Mouse (Mus musculus): Measurements from ENCODE around the gene Dpep3.
A peak's percentile ranks its signal among the peaks of the same experiment; 100 is the strongest.

The Dpep3 gene

DNA sequence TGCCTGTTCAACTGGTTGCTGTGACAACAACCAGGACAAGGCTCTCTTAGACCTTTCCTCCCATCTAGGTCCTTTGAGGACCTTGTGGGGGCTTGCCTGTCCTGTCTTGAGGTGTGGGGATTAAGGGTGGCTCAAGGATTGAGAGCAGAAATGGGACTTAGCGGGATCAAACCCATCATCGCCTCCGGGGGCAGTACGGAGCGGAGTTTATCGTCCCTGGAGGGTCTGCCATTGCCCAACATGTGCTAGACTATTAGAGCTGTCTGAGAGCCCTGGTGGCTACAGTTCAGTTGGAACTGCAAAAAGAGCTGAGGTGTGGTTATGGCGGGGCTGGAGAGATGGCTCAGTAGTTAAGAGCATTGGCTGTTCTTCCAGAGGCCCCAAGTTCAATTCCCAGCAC is 3.9 kb downstream of the Dpep3 start:
- no peak for DNase-seq

DNA sequence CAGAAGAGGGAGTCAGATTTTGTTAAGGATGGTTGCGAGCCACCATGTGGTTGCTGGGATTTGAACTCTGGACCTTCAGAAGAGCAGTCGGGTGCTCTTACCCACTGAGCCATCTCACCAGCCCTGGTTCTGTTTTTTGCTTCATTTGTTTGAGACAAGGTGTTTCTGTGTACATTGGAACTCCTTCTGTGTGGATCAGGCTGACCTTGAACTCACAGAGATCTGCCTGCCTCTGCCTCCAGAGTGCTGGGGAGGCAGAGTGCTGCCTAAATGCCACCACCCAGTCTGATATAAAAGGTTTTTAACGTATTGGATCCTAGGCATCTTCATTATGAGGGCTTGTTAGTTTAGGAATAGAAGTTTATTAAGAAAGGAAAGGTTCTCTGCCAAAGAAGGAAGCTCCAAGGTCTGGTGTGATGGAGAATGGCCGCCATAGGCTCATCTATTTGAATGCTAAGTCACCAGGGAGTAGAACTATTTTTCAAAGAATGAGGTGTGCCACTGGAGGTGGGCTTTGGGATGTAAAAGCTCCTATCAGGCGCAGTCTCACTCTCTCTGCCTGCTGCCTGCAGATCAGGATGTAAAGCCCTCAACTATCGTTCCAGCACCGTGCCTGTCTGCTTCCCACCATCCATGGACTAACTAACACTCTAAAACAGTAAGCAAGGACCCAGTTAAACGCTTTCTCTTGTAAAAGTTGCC is 8.1 kb downstream of the Dpep3 start:
- DNase-seq = no peak

- DNase-seq = no peak
These were observed 9.9 kb downstream of the Dpep3 start for GRCm38 (mm10) chr8:105969367-105969766.

GRCm38 (mm10) chr8:105966692-105967311 is 12.4 kb downstream of the Dpep3 start:
- DNase-seq = no peak

- peak in 1 of 2 experiments; percentile 56 for DNase-seq
These were observed 13.3 kb downstream of the Dpep3 start, which contains the start of gene Slc12a4 for GRCm38 (mm10) chr8:105965905-105966341. TSS of gene Slc12a4 (minus strand) at chr8:105966097.

GRCm38 (mm10) chr8:105965266-105965904 is 13.8 kb downstream of the Dpep3 start:
- DNase-seq = peak in 1 of 2 experiments; percentile 32

DNA sequence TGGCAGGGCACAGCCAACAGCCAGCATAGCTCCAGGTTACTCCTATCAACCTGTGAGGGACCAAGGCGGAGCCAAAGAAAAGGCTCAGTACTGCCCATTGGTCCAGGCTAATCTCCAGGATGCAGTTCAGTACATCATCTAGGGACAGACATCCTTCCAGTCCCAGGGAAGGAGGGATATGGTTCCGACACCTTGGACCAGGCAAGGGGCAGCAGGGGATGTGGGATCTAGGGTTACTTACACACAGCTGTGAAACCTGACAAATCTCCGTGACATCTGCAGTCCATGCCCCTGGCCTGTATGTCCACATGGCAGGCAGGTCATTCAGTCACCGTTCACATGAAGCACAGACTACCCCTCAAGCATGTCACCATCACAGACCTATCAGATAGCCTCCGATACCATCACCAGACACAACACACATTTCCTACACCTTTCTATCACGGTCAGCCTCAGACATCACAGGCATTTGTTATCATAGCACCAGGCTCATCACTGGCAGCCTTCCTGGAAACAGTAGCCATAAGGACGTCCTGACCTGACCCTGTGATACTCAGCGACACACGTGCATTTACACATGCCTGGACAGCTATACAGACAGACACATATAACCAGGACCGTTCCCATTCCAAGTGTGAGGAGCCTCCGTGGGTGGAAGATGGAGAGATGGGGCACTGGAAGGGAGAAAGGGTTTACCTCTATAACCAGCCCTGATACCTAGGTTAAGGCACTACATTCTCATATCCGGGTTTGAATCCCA is 14.5 kb downstream of the Dpep3 start:
- no peak for DNase-seq

GRCm38 (mm10) chr8:105961536-105961935 is 17.7 kb downstream of the Dpep3 start:
- no peak for DNase-seq

DNA sequence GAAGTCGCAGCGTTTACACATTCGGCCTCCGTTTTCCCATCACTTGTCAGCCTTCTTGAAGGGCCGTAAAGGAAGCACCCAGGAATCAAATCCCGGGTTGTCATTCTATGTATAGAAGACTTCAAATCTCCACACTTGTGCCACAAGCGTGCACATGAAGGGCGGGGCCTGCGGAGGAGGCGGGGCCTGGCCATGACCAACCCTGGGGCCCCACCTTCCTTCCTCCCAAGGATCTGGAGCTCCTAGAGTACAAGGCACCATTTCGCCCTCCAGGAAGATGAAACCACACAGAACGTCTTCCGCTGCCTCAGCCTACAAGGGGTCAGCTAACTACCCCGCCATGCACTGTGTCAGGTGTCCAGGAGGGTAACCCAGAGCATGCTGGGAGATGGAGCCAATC is 18.1 kb downstream of the Dpep3 start:
- DNase-seq = no peak

GRCm38 (mm10) chr8:105959350-105959749 is 19.9 kb downstream of the Dpep3 start:
- DNase-seq = peak; percentile 90 to 94

DNA sequence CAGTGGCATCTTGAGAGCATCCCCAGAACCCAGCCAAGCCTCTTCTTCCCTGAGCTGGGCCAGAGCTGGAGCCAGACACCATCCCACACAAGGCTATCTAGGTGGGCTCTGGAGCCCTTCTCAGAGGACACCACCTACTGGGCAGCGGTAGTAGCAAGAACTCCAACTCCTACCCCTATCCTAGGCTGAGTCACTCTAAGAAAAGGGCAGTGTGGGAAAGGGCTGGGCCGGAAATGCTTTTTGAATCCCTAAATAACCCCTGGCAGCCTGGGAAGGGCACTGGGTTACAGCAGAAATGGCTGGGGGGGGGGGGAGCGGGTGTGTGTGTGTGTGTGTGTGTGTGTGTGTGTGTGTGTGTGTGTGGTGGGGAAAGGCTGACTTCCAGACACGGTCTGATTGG is 21.4 kb downstream of the Dpep3 start:
- DNase-seq = no peak

DNA sequence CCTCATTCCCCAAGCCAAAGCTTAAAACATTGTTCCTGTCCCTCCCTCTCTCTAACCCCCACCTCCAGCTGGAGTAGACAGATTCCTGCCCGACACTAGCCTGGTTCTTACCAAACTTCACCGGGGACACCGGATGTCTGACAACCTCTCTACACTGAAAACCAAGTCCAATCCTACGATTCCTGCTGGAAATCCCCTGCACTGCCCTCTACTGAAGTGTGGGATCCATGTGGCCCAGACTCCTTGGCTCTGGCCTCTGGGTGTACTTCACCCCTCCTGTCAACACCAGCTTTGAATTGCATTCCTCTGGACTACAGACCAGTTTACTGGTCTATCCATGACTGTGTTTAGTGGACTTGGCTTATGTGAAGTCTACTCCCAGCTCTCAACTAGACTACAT is 22.7 kb downstream of the Dpep3 start:
- no peak for DNase-seq

DNA sequence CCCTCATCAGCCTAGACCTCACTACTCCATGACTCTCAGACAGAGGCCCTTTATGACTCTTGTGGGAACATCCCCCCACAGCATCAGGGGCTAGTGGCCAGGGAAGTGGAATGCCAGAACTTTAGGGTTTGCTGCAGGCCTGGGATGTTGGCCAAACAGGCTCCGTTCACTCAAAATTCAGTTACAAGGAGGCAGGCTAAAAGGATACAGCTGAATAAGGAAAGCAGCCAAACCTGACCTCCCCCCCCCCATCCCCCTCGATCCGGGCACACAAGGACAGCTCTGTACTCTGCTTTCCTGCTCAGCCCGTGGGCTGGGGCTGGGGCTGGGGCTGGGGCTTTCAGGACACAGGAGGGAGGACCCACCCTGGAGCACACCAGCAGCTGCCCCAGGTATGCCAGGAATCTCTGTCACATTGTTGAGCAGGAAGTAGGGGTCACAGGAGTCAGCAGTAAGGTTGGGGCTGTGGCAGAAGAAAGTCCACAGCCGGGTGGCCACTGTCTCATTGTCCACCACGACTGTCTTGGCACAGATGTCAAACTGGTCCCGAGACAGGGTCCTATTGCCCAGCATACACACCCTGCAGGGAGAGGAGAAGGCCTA is 28.1 kb downstream of the Dpep3 start:
- DNase-seq = no peak

DNA sequence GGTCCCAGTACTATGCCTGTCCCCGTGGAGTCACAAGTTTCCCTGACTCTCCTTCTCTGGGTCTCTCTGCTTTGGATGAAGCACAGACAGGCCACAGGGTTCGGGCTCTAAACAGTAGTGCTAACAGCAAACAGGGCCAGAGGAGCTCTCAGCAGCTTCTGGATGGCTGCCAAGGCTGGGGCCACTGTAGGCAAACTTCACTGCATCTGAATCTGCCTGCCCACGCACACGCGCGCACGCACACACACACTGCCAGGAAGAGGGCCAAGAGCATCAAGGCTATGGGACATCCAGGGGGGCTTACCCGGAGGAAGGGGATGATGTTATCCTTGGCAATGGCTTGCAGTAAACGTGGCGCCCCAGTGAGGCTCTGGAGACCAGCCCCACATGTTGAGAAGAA is 29.9 kb downstream of the Dpep3 start:
- DNase-seq = peak; percentile 48 to 71

GRCm38 (mm10) chr8:105943321-105943739 is 35.9 kb downstream of the Dpep3 start, which contains the start of gene Lcat:
TSS of gene Lcat (minus strand) at chr8:105943382.
- peak; percentile 28 to 44 for DNase-seq

GRCm38 (mm10) chr8:105942542-105942941 is 36.7 kb downstream of the Dpep3 start:
- DNase-seq = no peak

GRCm38 (mm10) chr8:105942026-105942425 is 37.2 kb downstream of the Dpep3 start:
- no peak for DNase-seq

DNA sequence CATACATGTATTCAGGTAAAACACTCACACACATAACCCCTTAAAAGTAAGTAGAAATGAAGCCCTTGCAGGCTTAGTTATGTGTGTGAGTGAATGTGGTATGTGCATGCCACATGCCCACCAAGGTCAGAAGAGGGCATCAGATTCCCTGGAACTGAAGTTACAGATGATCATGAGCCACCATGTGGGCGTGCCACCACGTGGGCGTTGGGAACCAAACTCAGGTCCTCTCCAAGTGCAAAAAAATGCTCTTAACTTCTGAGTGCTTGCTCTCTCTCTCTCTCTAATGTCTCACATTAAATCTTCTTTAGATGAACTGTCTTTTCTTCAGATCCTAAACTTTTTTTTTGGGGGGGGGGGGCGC is 40.9 kb downstream of the Dpep3 start, which contains the start of gene Psmb10:
Psmb10 (minus strand) TSS at position 139 of the 364 bp plus-strand sequence.
- peak in 1 of 2 experiments; percentile 40 for DNase-seq

GRCm38 (mm10) chr8:105937496-105938305 is 41.5 kb downstream of the Dpep3 start:
- DNase-seq = peak in 1 of 2 experiments; percentile 59

DNA sequence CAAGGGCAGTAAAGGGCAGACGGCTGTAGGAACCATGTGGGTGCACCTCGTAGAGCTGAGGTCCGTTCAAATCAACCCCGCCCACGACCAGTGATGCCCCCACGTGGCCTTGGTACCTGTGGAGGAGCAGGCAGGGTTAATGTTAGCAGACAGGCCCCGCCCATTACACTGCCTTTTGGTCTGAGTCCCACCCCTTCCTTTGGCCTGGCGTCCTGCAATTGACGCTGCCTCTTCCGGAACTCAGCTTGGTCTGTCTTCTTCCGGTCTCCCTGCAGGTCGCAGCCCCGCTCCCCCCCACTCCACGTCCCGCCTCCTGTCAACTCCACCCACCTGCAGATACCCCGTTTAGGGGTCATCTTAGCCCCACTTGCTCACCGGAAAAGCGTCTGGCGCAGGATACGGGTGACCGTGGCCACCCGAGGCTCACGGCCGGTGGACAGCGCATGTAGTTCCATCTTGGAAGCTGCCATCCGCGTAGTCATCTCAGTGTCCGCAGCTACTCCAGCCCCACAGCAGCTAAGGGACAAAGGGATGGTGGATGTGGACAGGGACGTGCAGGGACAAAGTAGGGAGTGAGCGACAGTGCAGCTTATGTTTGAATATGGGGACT is 42.3 kb downstream of the Dpep3 start:
- peak; percentile 90 to 93 for DNase-seq

All from cerebellum, postnatal 25 days (tissue).